Mouse (Mus musculus) C2C12 (cell line): ENCODE results near the gene Cacnb2.

Experiments
- CTCF ChIP-seq: IDR thresholded peaks from one replicate; pipeline ENCODE4 v1.5.1; 2011; ENCODE audit not compliant: control insufficient read depth, insufficient read depth, insufficient read length
- MYOD1 ChIP-seq: IDR thresholded peaks from one replicate; pipeline ENCODE4 v1.6.1; 2011; ENCODE audit warnings: low read depth; ENCODE audit not compliant: control insufficient read depth, insufficient read length

- TF ChIP-seq CTCF (no peak), MYOD1 (no peak)
Measured at GRCm38 (mm10) chr2:15007531-15007930, 404.6 kb downstream of the Cacnb2 start.
